Mouse (Mus musculus) testis, adult 2 months (tissue): ENCODE results near the gene Wdr47.

ENCODE experiments used
- CTCF ChIP-seq: fragments of 200-500 bp; IDR thresholded peaks from 2 replicates; pipeline ENCODE4 v1.5.1; 2012; ENCODE audit warnings: low read depth, mild to moderate bottlenecking, inconsistent platforms, low read length, moderate library complexity; ENCODE audit not compliant: control insufficient read depth, insufficient read depth, insufficient replicate concordance
- POLR2A ChIP-seq: fragments of 200-500 bp; IDR thresholded peaks from 2 replicates; pipeline ENCODE4 v1.6.1; 2012; ENCODE audit warnings: low read depth, mild to moderate bottlenecking, inconsistent platforms, low read length, moderate library complexity; ENCODE audit not compliant: control insufficient read depth

GRCm38 (mm10) chr3:108694321-108694720, 103.2 kb downstream of the Wdr47 start:
- TF ChIP-seq CTCF (no peak), POLR2A (no peak)
